ENCODE assay signal across 8 mouse cellular contexts in genomic region chr15:99092870-99093269, GRCm38 (mm10). TPM values are rescaled to one million over a fixed set of nuclear protein-coding genes. Genes with fewer than 3 reads are reported as not detected.
DNase-seq lines count a peak whose midpoint lies in the region; ATAC-seq and TF ChIP-seq lines count a peak whose summit lies in the region.

Gene Dnajc22 (plus strand): TSS chr15:99093170.

- H3K4me3 ChIP-seq in kidney, embryonic 14.5 days (ENCODE audit: low read length), result peak within 1 kb of the TSS; percentile 39
- peak within 1 kb of the TSS; percentile 40 for H3K4me3 ChIP-seq in embryonic facial prominence, embryonic 11.5 days (ENCODE audit: low read depth, low read length)
- peak within 1 kb of the TSS; percentile 41 for H3K4me3 ChIP-seq in intestine, embryonic 14.5 days (ENCODE audit: low read depth, low read length)
- H3K4me3 ChIP-seq in midbrain, postnatal 0 days (ENCODE audit: low read depth, low read length), result peak within 1 kb of the TSS; percentile 46

- no peaks in the 10 kb centered on the region for H3K36me3 ChIP-seq in kidney, embryonic 14.5 days (ENCODE audit: control insufficient read depth, insufficient read depth, low read length)
- H3K36me3 ChIP-seq in embryonic facial prominence, embryonic 11.5 days (replicated peaks; ENCODE audit: control insufficient read depth, insufficient read depth, low read depth, low read length), result no peaks in the 10 kb centered on the region
- no peaks in the 10 kb centered on the region for H3K36me3 ChIP-seq in intestine, embryonic 14.5 days (ENCODE audit: control insufficient read depth, insufficient read depth, low read length)
- H3K36me3 ChIP-seq in midbrain, postnatal 0 days (ENCODE audit: insufficient read depth, low read length), result no peaks in the 10 kb centered on the region

- no peaks in the 10 kb centered on the region for H3K9me3 ChIP-seq in kidney, embryonic 14.5 days (ENCODE audit: control insufficient read depth, low read length)
- no peaks in the 10 kb centered on the region for H3K9me3 ChIP-seq in embryonic facial prominence, embryonic 11.5 days (replicated peaks; ENCODE audit: control insufficient read depth, low read length)
- no peaks in the 10 kb centered on the region for H3K9me3 ChIP-seq in intestine, embryonic 14.5 days (ENCODE audit: control insufficient read depth, low read length)
- H3K9me3 ChIP-seq in midbrain, postnatal 0 days (ENCODE audit: low read length), result no peaks in the 10 kb centered on the region

- TF ChIP-seq CTCF in midbrain, postnatal 0 days (IDR thresholded peaks at IDR 0.05), result no peak

- H3K9ac ChIP-seq in kidney, embryonic 14.5 days (ENCODE audit: low read depth, low read length), result peak within 1 kb of the TSS; percentile 56
- peak within 1 kb of the TSS; percentile 54 for H3K9ac ChIP-seq in embryonic facial prominence, embryonic 11.5 days (replicated peaks; ENCODE audit: low read length)
- H3K9ac ChIP-seq in intestine, embryonic 14.5 days (ENCODE audit: low read length), result peak within 1 kb of the TSS; percentile 27; the same call in 1 of the 2 replicates
- peak within 1 kb of the TSS; percentile 62 for H3K9ac ChIP-seq in midbrain, postnatal 0 days (replicated peaks; ENCODE audit: low read length, poor library complexity, severe bottlenecking)

- peak within 1 kb of the TSS; percentile 48; the same call in 1 of the 2 replicates for H3K27ac ChIP-seq in kidney, embryonic 14.5 days (ENCODE audit: low read depth, low read length)
- peak within 1 kb of the TSS; percentile 13; the same call in 1 of the 2 replicates for H3K27ac ChIP-seq in embryonic facial prominence, embryonic 11.5 days (replicated peaks; ENCODE audit: low read depth, low read length)
- no peak within 1 kb of the TSS for H3K27ac ChIP-seq in intestine, embryonic 14.5 days (ENCODE audit: low read depth)
- no peak within 1 kb of the TSS for H3K27ac ChIP-seq in midbrain, postnatal 0 days (ENCODE audit: low read depth, low read length)

- no peak for DNase-seq in kidney, adult 18-20 months
- DNase-seq in embryonic facial prominence, embryonic 11.5 days (ENCODE audit: low spot score), result no peak
- no peak for DNase-seq in intestine, embryonic 14.5 days (ENCODE audit: low spot score)
- DNase-seq in midbrain, postnatal 0 days (ENCODE audit: low spot score), result no peak
- no peak for DNase-seq in layer of hippocampus, adult 9-10 months (ENCODE audit: low spot score)
- DNase-seq in adrenal gland, postnatal 36 days, result no peak
- DNase-seq in lung, postnatal 36 days, result no peak

- H3K4me2 ChIP-seq in kidney, embryonic 14.5 days (replicated peaks; ENCODE audit: low read depth, low read length), result peak within 1 kb of the TSS; percentile 84
- peak within 1 kb of the TSS; percentile 90 for H3K4me2 ChIP-seq in embryonic facial prominence, embryonic 11.5 days (ENCODE audit: low read depth, low read length)
- peak within 1 kb of the TSS; percentile 90 for H3K4me2 ChIP-seq in intestine, embryonic 14.5 days (ENCODE audit: low read length)
- H3K4me2 ChIP-seq in midbrain, postnatal 0 days (ENCODE audit: low read depth, low read length, poor library complexity, severe bottlenecking), result peak within 1 kb of the TSS; percentile 92

- H3K4me1 ChIP-seq in kidney, embryonic 14.5 days (ENCODE audit: control insufficient read depth, insufficient read depth, low read length), result peaks cover 49% of the 10 kb centered on the region
- H3K4me1 ChIP-seq in embryonic facial prominence, embryonic 11.5 days (ENCODE audit: control insufficient read depth, insufficient read depth, low read length), result peaks cover 17% of the 10 kb centered on the region
- peaks cover 32% of the 10 kb centered on the region for H3K4me1 ChIP-seq in intestine, embryonic 14.5 days (replicated peaks; ENCODE audit: control insufficient read depth, insufficient read depth, low read length)
- peaks cover 9% of the 10 kb centered on the region for H3K4me1 ChIP-seq in midbrain, postnatal 0 days (ENCODE audit: insufficient read depth, low read length)

- peaks cover 71% of the 10 kb centered on the region for H3K27me3 ChIP-seq in kidney, embryonic 14.5 days (ENCODE audit: control insufficient read depth, insufficient read depth, low read length)
- peaks cover 76% of the 10 kb centered on the region for H3K27me3 ChIP-seq in embryonic facial prominence, embryonic 11.5 days (ENCODE audit: control insufficient read depth, insufficient read depth, low read length)
- H3K27me3 ChIP-seq in intestine, embryonic 14.5 days (replicated peaks; ENCODE audit: control insufficient read depth, insufficient read depth, low read length), result peaks cover 97% of the 10 kb centered on the region
- peaks cover 37% of the 10 kb centered on the region for H3K27me3 ChIP-seq in midbrain, postnatal 0 days (ENCODE audit: insufficient read depth, low read length)

- WGBS in kidney, embryonic 14.5 days, result 36% methylated on average over 8 of the region's 8 CpGs
- WGBS in embryonic facial prominence, embryonic 11.5 days, result 10% methylated on average over 8 of the region's 8 CpGs
- WGBS in intestine, embryonic 14.5 days, result 37% methylated on average over 8 of the region's 8 CpGs
- WGBS in midbrain, postnatal 0 days, result 37% methylated on average over 8 of the region's 8 CpGs

- no peak for ATAC-seq in kidney, embryonic 14.5 days (ENCODE audit: low FRiP score, low TSS enrichment)
- no peak for ATAC-seq in embryonic facial prominence, embryonic 11.5 days (replicated peaks; ENCODE audit: insufficient number of reproducible peaks, low FRiP score, low TSS enrichment, low read depth)
- no peak for ATAC-seq in intestine, embryonic 14.5 days (replicated peaks; ENCODE audit: low FRiP score, low TSS enrichment, low read depth)
- no peak for ATAC-seq in midbrain, postnatal 0 days (ENCODE audit: low FRiP score)

RNA-seq across cellular contexts. Expression of gene Dnajc22, which starts in this region (rescaled TPM):
- 5.4 and 7.1 TPM in 2 replicates for polyA plus RNA-seq in kidney, embryonic 14.5 days (2014; fragmentation: Nextera tagmentation; extraction: Ambion mirVana)
- polyA plus RNA-seq in embryonic facial prominence, embryonic 11.5 days (2014; fragmentation: Nextera tagmentation; extraction: Ambion mirVana), result 0.18 and 0.56 TPM in 2 replicates
- 16.3 and 20.2 TPM in 2 replicates for polyA plus RNA-seq in intestine, embryonic 14.5 days (2014; fragmentation: Nextera tagmentation; extraction: Ambion mirVana)
- 0.61 and 0.88 TPM in 2 replicates for total RNA-seq in midbrain, postnatal 0 days (2014; rRNA removed)
- 1.3 and 1.6 TPM in 2 replicates for polyA plus RNA-seq in midbrain, postnatal 0 days (2015; fragmentation: Nextera tagmentation; extraction: Ambion mirVana)
- 1 to 10 TPM; 1.6 to 3.4 TPM for total RNA-seq in adrenal gland, postnatal 36 days (2021)

Comparison
In these comparisons a context has a peak if more than half of its experiments do, and no peak if none do; other contexts are left out.
1. H3K27ac ChIP-seq: peak in kidney, embryonic 14.5 days (single experiment) and embryonic facial prominence, embryonic 11.5 days (single experiment); none in intestine, embryonic 14.5 days (single experiment) and midbrain, postnatal 0 days (single experiment).
2. Peak in every context shown above with its lines, with median percentiles within 50 percentile points of each other: H3K4me2 ChIP-seq, H3K4me3 ChIP-seq and H3K9ac ChIP-seq.